Mouse (Mus musculus): Measurements from ENCODE around the gene Hibadh.

GRCm38 (mm10) chr6:52679565-52679964 is 39.4 kb upstream of the Hibadh start:
- TF ChIP-seq CTCF (IDR thresholded peaks at IDR 0.05; ENCODE audit: low read depth, low read length) (no peak), POLR2A (IDR thresholded peaks at IDR 0.05; ENCODE audit: extremely low read depth, insufficient read depth, low read length) (no peak)

Data from liver, adult 2 months (tissue).